Mouse (Mus musculus) erythroblast, embryonic 14.5 days (primary cell): ENCODE data around the gene B4galnt1. TPM values are rescaled to one million over a fixed set of nuclear protein-coding genes. Genes with fewer than 3 reads are reported as not detected.

ENCODE experiments used
- H3K27me3 ChIP-seq: 2 replicates; pipeline ENCODE4 v1.6.1; 2012; ENCODE audit warnings: inconsistent platforms; ENCODE audit not compliant: control insufficient read depth
- H3K36me3 ChIP-seq: 2 replicates; pipeline ENCODE4 v1.6.1; 2012; ENCODE audit warnings: mild to moderate bottlenecking, inconsistent platforms; ENCODE audit not compliant: control insufficient read depth
- H3K4me1 ChIP-seq: 2 replicates; pipeline ENCODE4 v1.6.1; 2012; ENCODE audit warnings: inconsistent platforms; ENCODE audit not compliant: control insufficient read depth
- H3K4me3 ChIP-seq: replicated peaks from 2 replicates; pipeline ENCODE3; 2012; ENCODE audit warnings: moderate library complexity, mild to moderate bottlenecking, inconsistent platforms
- H3K9me3 ChIP-seq: 2 replicates; pipeline ENCODE4 v1.6.1; 2012; ENCODE audit warnings: low read length, inconsistent platforms, mixed read lengths; ENCODE audit not compliant: control insufficient read depth
- GATA1 ChIP-seq: IDR thresholded peaks from 2 replicates; pipeline ENCODE4 v1.6.1; 2012; ENCODE audit warnings: low read length, inconsistent platforms, mixed read lengths
- TAL1 ChIP-seq: IDR thresholded peaks from 3 replicates; pipeline ENCODE4 v1.6.1; 2012; ENCODE audit warnings: low read length, inconsistent platforms, mixed read lengths
- polyA plus RNA-seq: library from polyadenylated mRNA; stranded (reverse); fragments of >175 nt; gene quantifications from 2 replicates; pipeline ENCODE4 v1.2.3, GENCODE M21; 2012

B4galnt1 gene
- 0.56 and 1.0 TPM in 2 replicates for polyA plus RNA-seq

DNA sequence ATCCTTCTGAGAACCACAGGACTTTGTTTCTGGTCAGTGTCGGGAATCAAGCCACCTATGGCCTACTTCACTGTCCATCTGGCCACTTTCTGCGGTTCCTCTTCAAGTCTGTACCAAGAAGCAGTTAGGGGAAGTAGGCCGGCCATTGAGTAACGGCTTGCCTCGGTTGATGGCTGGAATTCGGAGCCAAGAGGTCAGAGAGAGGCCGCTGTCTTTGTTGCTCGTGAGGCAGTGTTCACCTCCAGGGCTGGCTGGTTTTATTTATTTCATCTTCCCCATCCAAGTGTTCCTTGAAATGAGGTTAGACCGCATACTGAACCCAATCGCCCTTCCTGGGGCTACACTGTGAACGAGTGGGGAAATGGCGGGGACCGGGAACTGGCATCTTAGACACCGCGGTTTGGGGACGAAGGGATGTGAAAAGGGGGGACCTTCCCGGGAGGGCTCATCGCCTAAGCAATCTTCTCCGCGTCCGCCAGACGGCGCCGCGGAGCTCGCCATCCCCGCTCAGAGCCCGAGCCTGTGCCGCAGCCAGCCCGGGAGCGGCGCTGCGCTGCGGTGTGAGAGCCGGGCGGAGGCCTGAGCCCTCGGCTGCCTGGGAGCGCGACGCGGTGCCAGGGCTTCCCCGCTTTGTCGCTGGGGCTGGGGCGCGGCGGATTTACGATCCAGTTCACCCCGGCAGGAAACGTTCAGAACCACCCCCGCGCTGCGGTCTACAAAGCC, at the start of gene B4galnt1:
Gene B4galnt1 (plus strand): TSS at position 595 of the 723 bp plus-strand sequence.
- no peaks in the 10 kb centered on the region for H3K36me3 ChIP-seq
- H3K27me3 ChIP-seq, result peaks cover 65% of the 10 kb centered on the region
- peaks cover 29% of the 10 kb centered on the region for H3K4me1 ChIP-seq

GRCm38 (mm10) chr10:127118470-127118869, 46.6 kb upstream of the B4galnt1 start:
- Histone ChIP-seq H3K27me3 (no peaks in the 10 kb centered on the region), H3K4me1 (peaks cover 41% of the 10 kb centered on the region), H3K36me3 (peaks cover 56% of the 10 kb centered on the region), H3K4me3 (no peak overlapping the region), H3K9me3 (no peaks in the 10 kb centered on the region)
- TF ChIP-seq TAL1 (no peak), GATA1 (no peak)

More for the DNA sequence above, at the start of gene B4galnt1:
- no peaks in the 10 kb centered on the region; the same call in 1 of the 2 replicates for H3K9me3 ChIP-seq
- no peak for TF ChIP-seq TAL1
- no peak for TF ChIP-seq GATA1
- peak within 1 kb of the TSS; percentile 63 for H3K4me3 ChIP-seq

- no peaks in the 10 kb centered on the region for H3K9me3 ChIP-seq
- H3K27me3 ChIP-seq, result no peaks in the 10 kb centered on the region
- no peak for TF ChIP-seq GATA1
- no peak for TF ChIP-seq TAL1
- H3K4me3 ChIP-seq, result no peak overlapping the region
- H3K4me1 ChIP-seq, result peaks cover 43% of the 10 kb centered on the region
- H3K36me3 ChIP-seq, result peaks cover 53% of the 10 kb centered on the region
Measured at GRCm38 (mm10) chr10:127119229-127119628, 45.8 kb upstream of the B4galnt1 start.

DNA sequence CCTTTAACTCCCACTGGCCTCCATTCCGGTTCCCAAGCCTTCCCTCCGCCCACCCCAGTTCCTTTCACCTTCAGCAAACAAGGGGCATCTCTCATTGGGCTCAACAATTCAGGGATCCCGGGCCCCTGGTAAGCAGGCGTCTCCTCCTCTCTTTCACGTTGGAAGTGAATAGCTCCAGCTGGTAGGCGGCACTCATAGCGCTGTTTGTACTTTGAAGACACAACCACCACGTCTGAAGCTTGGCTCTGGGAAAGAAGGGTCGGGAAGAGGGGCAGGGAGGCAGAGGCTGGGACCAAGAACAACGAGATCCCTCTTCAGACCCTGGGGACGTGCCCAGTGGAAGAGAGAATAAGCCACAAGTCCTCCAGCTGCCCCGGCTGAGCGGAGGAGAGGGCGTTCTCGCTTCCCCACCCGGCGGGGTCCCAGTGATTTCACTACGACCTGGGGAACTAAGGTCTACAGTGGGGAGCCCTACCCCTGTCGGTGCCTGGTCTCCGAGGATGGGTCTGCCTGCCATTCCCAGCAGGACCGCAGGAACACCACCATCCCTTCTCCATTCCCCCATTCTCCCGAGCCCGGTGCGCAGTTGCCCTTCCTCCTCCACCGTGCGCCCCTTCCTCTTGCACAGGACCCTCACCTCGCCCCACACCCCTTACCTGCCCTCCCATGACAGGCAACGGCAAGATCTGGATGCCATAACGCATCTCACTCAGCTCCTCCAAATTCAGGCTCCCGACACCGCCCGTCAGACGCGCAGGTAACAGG, 44.5 kb upstream of the B4galnt1 start:
- H3K27me3 ChIP-seq, result no peaks in the 10 kb centered on the region
- peak overlapping the region; percentile 85 for H3K4me3 ChIP-seq
- peaks cover 44% of the 10 kb centered on the region for H3K36me3 ChIP-seq
- TF ChIP-seq TAL1 (no peak), GATA1 (no peak)
- H3K4me1 ChIP-seq, result peaks cover 53% of the 10 kb centered on the region
- H3K9me3 ChIP-seq, result no peaks in the 10 kb centered on the region

GRCm38 (mm10) chr10:127121066-127121477, 44.0 kb upstream of the B4galnt1 start, which contains the start of gene Os9:
TSS of gene Os9 (minus strand) at chr10:127121131.
- peaks cover 57% of the 10 kb centered on the region for H3K4me1 ChIP-seq
- no peaks in the 10 kb centered on the region for H3K27me3 ChIP-seq
- TF ChIP-seq TAL1 (no peak), GATA1 (no peak)
- H3K36me3 ChIP-seq, result peaks cover 38% of the 10 kb centered on the region
- H3K9me3 ChIP-seq, result no peaks in the 10 kb centered on the region
- peak within 1 kb of the TSS; percentile 85 for H3K4me3 ChIP-seq

DNA sequence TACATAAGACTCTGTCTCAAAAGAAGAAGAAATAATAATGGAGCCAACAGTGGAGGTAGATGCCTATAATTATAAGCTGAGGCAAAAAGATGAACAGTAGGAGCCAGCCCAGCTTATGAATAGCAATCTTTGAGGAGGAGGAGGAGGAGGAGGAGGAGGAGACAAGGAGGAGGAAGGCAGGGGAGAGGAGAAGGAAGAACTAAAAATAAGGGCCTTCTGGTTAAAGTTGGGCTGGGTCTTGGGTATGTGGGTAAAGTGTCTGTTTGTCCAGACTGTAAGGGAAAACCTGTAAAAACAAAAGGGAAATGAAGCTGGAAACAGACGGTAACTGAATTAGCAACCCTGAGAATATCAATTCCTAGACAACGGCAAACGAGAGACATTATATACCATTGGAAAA, 43.0 kb upstream of the B4galnt1 start:
- Histone ChIP-seq H3K4me1 (peaks cover 64% of the 10 kb centered on the region), H3K9me3 (no peaks in the 10 kb centered on the region), H3K27me3 (no peaks in the 10 kb centered on the region), H3K4me3 (peak overlapping the region; percentile 63), H3K36me3 (peaks cover 28% of the 10 kb centered on the region)
- no peak for TF ChIP-seq TAL1
- TF ChIP-seq GATA1, result no peak

DNA sequence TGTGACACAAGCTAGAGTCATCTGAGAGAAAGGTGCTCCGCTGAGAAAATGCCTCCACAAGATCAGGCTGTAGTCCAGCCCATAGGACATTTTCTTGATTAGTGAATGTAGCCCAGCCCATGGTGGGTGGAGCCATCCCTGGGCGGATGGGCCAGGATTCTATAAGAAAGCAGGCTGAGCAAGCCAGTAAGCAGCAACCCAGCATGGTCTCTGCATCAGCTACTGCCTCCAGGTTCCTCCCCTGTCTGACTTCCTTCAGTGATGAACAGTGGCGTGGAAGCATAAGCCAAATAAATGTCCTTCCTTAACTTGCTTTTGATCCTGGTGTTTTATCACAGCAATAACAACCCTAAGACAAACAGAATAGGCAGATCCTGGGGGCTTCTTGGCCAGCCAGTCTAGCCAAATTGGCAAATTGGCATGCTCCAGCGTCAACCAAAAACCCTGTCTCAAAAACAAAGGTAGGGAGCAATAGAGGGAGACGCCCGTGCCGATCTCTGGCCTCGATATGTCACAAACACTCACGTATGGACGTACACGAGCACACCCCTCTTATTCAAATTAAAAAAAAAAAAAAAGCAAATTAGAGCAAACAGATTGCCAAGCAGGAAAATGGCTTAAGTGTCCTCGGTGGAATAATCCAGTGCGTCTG, 42.1 kb upstream of the B4galnt1 start:
- Histone ChIP-seq H3K9me3 (no peaks in the 10 kb centered on the region), H3K4me3 (peak overlapping the region; percentile 63), H3K27me3 (no peaks in the 10 kb centered on the region), H3K4me1 (peaks cover 71% of the 10 kb centered on the region), H3K36me3 (peaks cover 21% of the 10 kb centered on the region)
- TF ChIP-seq GATA1 (no peak), TAL1 (no peak)

DNA sequence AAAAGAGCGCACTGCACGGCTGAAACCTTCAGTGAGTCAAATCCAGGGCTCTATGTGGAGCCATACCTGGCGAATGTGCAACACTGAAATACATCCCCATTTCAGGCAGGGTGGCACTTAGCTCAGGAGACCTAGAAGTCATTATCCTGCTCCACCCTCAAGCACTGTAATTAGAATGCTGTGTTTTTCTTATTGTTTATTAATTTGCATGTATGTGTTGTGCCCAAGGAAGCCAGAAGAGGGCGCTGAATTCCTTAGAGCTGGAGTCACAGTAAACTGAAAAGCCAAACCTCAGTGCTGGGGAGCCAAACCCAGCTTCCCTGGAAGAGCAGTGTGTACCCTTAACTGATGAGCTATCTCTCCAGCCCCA, 41.6 kb upstream of the B4galnt1 start:
- TF ChIP-seq GATA1 (no peak), TAL1 (no peak)
- Histone ChIP-seq H3K4me1 (peaks cover 76% of the 10 kb centered on the region), H3K27me3 (no peaks in the 10 kb centered on the region), H3K36me3 (peaks cover 15% of the 10 kb centered on the region), H3K4me3 (peak overlapping the region; percentile 63), H3K9me3 (no peaks in the 10 kb centered on the region)
